Comparison of ENCODE assay signal across 8 mouse cellular contexts in the genomic region with DNA sequence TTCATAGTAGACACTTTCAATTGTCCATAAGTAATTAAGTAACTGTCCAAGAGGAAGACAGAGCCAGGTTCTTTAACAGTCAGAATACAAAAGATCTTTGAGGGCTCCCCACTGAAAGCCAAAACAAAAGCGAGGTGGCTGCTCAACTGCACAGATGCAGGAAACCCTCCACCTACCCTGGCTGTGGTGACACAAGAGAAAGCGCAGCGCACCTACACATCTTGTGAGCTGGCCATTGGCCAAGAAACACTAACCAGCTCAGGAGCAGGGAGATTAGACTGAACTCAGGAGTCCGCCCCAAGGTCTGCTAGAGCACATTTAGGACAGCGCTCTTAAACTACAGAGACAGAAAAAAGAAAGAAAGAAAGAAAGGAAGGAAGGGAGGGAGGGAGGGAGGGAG.
DNase-seq lines count a peak whose midpoint lies in the region; ATAC-seq lines count a peak whose summit lies in the region.

No protein-coding gene starts in this region.

- H3K9ac ChIP-seq in heart, embryonic 11.5 days (ENCODE audit: low read depth, low read length): no peak overlapping the region

- H3K27me3 ChIP-seq in heart, embryonic 11.5 days (ENCODE audit: control insufficient read depth, insufficient read depth, low read length): no peaks in the 10 kb centered on the region

- peak; percentile 31 for DNase-seq in retina, postnatal 1 day
- DNase-seq in retina, embryonic 14.5 days (ENCODE audit: low spot score): no peak
- peak; percentile 51 to 65 for DNase-seq in kidney, postnatal 4 days
- peak; percentile 15 to 31 for DNase-seq in thymus, postnatal 36 days
- no peak for DNase-seq in cerebellum, adult 9-10 months

- H3K4me2 ChIP-seq in heart, embryonic 11.5 days: peak overlapping the region; percentile 45

- no peaks in the 10 kb centered on the region for H3K9me3 ChIP-seq in heart, embryonic 11.5 days (replicated peaks; ENCODE audit: control insufficient read depth, low read length)

- H3K4me3 ChIP-seq in heart, embryonic 11.5 days (ENCODE audit: low read depth, low read length): no peak overlapping the region

- no peaks in the 10 kb centered on the region for H3K36me3 ChIP-seq in heart, embryonic 11.5 days (ENCODE audit: control insufficient read depth, insufficient read depth, low read length)

- H3K4me1 ChIP-seq in heart, embryonic 11.5 days (ENCODE audit: control insufficient read depth, insufficient read depth, low read length): peaks cover 43% of the 10 kb centered on the region

- ATAC-seq in heart, embryonic 11.5 days (replicated peaks; ENCODE audit: insufficient number of reproducible peaks, low FRiP score, low TSS enrichment): peak; percentile 73
- ATAC-seq in frontal cortex, adult (ENCODE audit: low TSS enrichment): no peak
- no peak for ATAC-seq in monocyte, adult 5-6 weeks (replicated peaks; ENCODE audit: insufficient number of reproducible peaks, low FRiP score, low TSS enrichment, poor library complexity, severe bottlenecking)

- peak overlapping the region; percentile 91 for H3K27ac ChIP-seq in heart, embryonic 11.5 days (ENCODE audit: low read depth, low read length)

- WGBS in heart, embryonic 11.5 days (ENCODE audit: insufficient replicate concordance): 14% methylated on average over 5 of the region's 5 CpGs

Comparison
In these comparisons a context has a peak if more than half of its experiments do, and no peak if none do; other contexts are left out.
1. DNase-seq: peak in retina, postnatal 1 day (single experiment), kidney, postnatal 4 days (2 of 2) and thymus, postnatal 36 days (2 of 2); none in retina, embryonic 14.5 days (single experiment) and cerebellum, adult 9-10 months (single experiment).